Mouse (Mus musculus): Measurements from ENCODE around the gene Thap12. TPM values are rescaled to one million over a fixed set of nuclear protein-coding genes. Genes with fewer than 3 reads are reported as not detected.

The Thap12 gene
- polyA plus RNA-seq, 1 experiment: 10.8 TPM

DNA sequence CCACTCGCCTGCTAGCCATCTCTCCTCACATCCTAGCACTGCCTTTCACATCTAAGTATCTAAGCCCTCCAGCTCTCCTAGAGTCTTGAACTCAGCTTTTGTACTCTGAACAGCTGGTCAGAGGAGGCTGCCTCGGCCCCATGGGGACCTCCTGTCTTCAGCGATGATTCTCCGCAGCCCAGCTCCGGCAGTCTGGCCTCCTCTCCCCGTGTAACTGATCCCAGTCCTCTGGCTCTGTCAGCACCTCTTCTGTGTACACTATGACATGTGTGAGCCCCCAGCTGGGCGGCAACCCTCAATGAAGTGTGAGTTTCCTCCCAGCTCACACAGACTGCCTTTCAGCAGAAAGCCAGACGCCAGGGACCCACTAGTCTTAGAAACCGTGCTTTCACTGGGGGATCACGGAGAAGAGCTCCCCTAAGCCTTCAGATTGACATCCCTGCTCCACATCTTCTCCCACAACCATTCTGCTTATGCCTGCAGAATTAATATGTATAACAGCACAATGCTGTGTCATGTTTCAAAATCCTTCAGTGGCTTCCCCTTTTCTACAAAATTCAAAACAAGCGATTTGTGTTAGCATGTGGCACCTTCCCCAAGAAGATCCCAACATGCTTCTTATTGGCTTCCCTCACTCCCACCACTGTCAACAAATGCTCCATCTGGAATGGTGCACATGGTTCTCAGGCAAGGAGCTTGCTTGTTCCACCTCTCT lies 30.5 kb upstream of the Thap12 start:
- TF ChIP-seq POLR2A (IDR thresholded peaks at IDR 0.05; ENCODE audit: borderline replicate concordance, extremely low read depth, low read depth, low read length): no peak
- TF ChIP-seq CTCF (IDR thresholded peaks at IDR 0.05; ENCODE audit: insufficient read depth, low read length): no peak
- DNase-seq: no peak
- H3K4me1 ChIP-seq (ENCODE audit: control insufficient read depth, insufficient read depth, low read length): no peaks in the 10 kb centered on the region
- 42% methylated on average over 11 of the region's 11 CpGs for WGBS
- H3K4me3 ChIP-seq (replicated peaks; ENCODE audit: extremely low read depth, low read depth, low read length): no peak overlapping the region

DNA sequence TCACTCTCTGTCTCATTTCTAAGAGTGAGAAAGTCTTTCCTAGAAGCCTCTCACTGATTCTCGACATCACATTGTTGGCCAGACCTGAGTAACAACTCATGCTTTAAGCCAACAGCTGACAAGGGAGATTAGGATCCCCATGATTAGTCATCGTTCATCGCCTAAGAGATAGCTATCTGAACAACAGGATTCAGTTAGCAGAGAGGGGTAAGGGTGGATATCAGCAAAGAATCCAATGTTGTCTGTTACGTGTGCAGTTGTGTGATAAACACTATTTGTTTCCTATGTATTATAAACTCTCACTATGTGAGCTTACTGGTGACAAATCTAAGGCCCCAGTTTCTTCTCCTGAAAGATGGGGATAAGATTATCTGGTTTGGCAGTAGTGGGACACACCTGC lies 28.6 kb upstream of the Thap12 start:
- WGBS: 64% methylated on average over 4 of the region's 4 CpGs
- no peak for DNase-seq
- Histone ChIP-seq H3K4me3 (replicated peaks; ENCODE audit: extremely low read depth, low read depth, low read length) (no peak overlapping the region), H3K4me1 (ENCODE audit: control insufficient read depth, insufficient read depth, low read length) (no peaks in the 10 kb centered on the region)
- TF ChIP-seq CTCF (IDR thresholded peaks at IDR 0.05; ENCODE audit: insufficient read depth, low read length) (no peak), POLR2A (IDR thresholded peaks at IDR 0.05; ENCODE audit: borderline replicate concordance, extremely low read depth, low read depth, low read length) (no peak)

DNA sequence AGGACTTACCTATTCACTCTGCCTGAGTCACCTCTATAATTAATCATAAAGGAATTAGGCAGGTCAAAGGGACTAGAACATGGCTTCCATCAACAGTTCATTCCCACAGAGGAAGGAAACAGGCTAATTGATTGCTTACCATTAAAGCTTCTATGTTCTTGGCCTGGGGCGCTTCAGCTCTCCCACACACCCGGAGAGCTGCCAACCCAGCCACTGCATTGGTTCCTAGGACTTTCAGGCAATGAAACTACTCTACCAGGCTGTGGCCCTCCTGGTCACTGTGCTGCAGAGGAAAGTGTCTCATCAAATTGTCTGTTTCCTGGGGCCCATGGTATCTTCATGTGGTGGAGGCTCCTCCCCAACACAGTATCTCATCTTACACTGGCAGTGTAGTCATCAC lies 25.4 kb upstream of the Thap12 start:
- Histone ChIP-seq H3K4me1 (ENCODE audit: control insufficient read depth, insufficient read depth, low read length) (no peaks in the 10 kb centered on the region), H3K4me3 (replicated peaks; ENCODE audit: extremely low read depth, low read depth, low read length) (no peak overlapping the region)
- no peak for DNase-seq
- no peak for TF ChIP-seq CTCF (IDR thresholded peaks at IDR 0.05; ENCODE audit: insufficient read depth, low read length)
- no peak for TF ChIP-seq POLR2A (IDR thresholded peaks at IDR 0.05; ENCODE audit: borderline replicate concordance, extremely low read depth, low read depth, low read length)
- 83% methylated on average over 2 of the region's 2 CpGs for WGBS

DNA sequence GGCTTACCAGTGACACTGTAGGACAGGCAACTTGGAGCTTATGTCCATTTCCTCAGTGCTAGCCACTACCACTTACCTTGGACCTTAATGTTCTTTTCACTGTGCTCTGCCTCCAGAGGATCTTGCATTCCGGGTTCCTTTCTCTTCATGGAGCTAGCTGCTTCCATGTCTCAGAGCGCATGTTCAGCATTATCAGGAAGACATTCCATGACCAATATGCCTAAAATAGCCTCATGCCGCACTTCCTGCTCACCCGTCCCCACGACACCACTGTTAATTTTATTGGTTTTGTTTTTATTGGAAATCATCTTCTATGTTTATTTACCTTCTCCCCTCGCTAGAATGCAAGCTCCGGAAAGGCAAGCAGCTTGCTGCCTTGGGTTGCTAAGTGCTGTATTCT lies 24.5 kb upstream of the Thap12 start:
- WGBS: 31% methylated on average over 7 of the region's 7 CpGs
- H3K4me3 ChIP-seq (replicated peaks; ENCODE audit: extremely low read depth, low read depth, low read length): no peak overlapping the region
- DNase-seq: no peak
- no peaks in the 10 kb centered on the region for H3K4me1 ChIP-seq (ENCODE audit: control insufficient read depth, insufficient read depth, low read length)
- TF ChIP-seq CTCF (IDR thresholded peaks at IDR 0.05; ENCODE audit: insufficient read depth, low read length): no peak
- TF ChIP-seq POLR2A (IDR thresholded peaks at IDR 0.05; ENCODE audit: borderline replicate concordance, extremely low read depth, low read depth, low read length): no peak

DNA sequence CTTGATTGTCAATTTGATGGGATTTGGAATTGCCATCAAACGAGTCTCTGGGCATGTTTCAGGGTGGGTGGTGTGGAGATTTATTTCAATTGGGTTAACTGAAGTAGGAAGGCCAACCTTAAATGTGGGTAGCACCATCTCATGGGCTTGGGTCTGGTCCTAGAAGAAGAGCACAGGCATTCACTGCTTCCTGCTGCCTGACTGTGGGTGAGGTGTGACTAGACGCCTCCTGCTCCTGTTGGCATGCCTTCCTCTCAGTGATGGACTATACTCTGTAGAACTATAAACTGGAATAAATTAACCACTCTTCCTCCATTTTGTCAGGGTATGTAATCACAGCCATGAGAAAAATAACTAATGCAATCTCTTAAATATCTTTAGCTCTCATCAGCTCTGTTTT lies 22.2 kb upstream of the Thap12 start:
- no peak for DNase-seq
- 57% methylated on average over 2 of the region's 2 CpGs for WGBS
- Histone ChIP-seq H3K4me1 (ENCODE audit: control insufficient read depth, insufficient read depth, low read length) (no peaks in the 10 kb centered on the region), H3K4me3 (replicated peaks; ENCODE audit: extremely low read depth, low read depth, low read length) (no peak overlapping the region)
- TF ChIP-seq CTCF (IDR thresholded peaks at IDR 0.05; ENCODE audit: insufficient read depth, low read length) (no peak), POLR2A (IDR thresholded peaks at IDR 0.05; ENCODE audit: borderline replicate concordance, extremely low read depth, low read depth, low read length) (no peak)

DNA sequence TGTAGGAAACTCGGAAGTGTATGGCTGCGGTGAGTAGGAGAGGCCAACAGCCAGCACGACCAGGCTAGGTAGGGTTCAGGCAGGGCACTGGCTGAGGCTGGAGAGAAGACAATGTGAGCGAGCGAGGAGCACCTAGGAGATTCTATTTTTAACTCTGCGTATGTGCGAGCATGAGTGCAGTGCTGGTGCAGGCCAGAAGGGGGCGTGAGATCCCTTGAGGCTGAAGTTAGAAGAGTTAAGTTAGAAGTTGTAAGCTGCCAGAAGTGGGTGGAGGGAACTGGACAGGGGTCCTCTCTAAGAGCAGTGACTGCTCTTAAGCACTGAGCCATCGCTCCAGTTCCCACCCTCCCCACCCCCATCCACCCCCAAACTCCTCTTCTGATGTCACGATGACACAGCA lies 20.1 kb upstream of the Thap12 start:
- no peak for DNase-seq
- 85% methylated on average over 10 of the region's 10 CpGs for WGBS
- TF ChIP-seq POLR2A (IDR thresholded peaks at IDR 0.05; ENCODE audit: borderline replicate concordance, extremely low read depth, low read depth, low read length) (no peak), CTCF (IDR thresholded peaks at IDR 0.05; ENCODE audit: insufficient read depth, low read length) (no peak)
- Histone ChIP-seq H3K4me1 (ENCODE audit: control insufficient read depth, insufficient read depth, low read length) (no peaks in the 10 kb centered on the region), H3K4me3 (replicated peaks; ENCODE audit: extremely low read depth, low read depth, low read length) (no peak overlapping the region)

DNA sequence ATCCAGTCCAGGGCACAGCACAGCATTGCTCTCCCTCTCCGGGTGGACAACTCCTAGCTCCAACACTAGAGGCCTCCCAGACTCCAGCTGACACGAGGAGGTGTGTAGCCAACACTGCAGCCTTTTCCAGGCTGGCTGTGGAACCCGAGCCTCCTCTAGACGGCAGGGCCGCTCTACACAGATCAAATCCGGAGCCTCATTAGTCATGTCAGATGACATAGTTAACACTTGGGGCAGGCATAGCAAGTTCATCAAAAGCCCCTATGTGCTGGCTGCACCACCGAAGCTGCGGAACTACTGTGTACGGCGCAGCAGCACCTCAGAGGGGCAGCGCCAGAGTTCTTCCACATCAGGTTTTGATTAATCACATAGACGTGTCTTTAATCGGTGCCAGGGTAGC lies 17.0 kb upstream of the Thap12 start:
- 31% methylated on average over 13 of the region's 13 CpGs for WGBS
- Histone ChIP-seq H3K4me3 (replicated peaks; ENCODE audit: extremely low read depth, low read depth, low read length) (no peak overlapping the region), H3K4me1 (ENCODE audit: control insufficient read depth, insufficient read depth, low read length) (no peaks in the 10 kb centered on the region)
- no peak for DNase-seq
- TF ChIP-seq POLR2A (IDR thresholded peaks at IDR 0.05; ENCODE audit: borderline replicate concordance, extremely low read depth, low read depth, low read length): no peak

DNA sequence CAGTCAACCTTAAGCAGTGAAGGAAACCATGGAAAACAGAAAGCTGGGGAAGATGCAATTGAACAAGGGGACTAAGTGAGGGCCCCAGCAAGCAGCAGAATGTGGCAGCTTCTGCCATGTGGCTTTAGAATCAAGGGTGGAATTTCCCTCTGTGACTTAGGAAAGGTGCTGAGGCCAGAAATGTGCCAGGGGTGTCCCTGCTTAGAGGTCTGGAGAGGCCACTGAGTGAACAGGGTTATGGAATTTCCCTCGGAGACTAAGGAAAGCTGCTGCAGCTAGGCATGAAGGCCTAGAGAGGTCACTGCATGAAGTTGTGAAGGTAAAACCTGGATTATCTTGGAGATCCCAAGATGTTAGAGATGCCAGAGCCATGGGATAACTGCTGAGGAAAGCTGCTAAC lies 12.8 kb upstream of the Thap12 start:
- no peaks in the 10 kb centered on the region for H3K4me1 ChIP-seq (ENCODE audit: control insufficient read depth, insufficient read depth, low read length)
- no peak overlapping the region for H3K4me3 ChIP-seq (replicated peaks; ENCODE audit: extremely low read depth, low read depth, low read length)
- TF ChIP-seq CTCF (IDR thresholded peaks at IDR 0.05; ENCODE audit: insufficient read depth, low read length): no peak
- TF ChIP-seq POLR2A (IDR thresholded peaks at IDR 0.05; ENCODE audit: borderline replicate concordance, extremely low read depth, low read depth, low read length): no peak
- WGBS: 94% methylated on average over 1 of the region's 1 CpGs
- no peak for DNase-seq

DNA sequence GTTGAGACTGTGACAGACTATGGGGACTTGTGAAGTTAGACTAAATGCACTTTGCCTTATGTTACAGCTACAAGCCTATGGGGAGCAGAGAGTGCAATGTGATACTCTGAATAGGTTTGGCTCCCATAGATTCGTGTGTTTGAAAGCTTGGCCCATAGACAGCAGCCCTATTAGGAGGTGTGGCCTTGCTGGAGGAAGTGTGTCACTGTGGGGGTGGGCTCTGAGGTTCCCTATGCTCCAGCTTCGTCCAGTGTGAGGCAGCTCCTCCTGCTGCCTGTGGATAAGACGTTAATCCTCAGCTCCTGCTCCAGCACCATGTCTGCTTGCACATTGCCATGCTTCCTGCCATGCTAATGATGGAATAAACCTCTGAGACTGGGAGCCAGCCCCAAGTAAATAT lies 12.1 kb upstream of the Thap12 start:
- Histone ChIP-seq H3K4me1 (ENCODE audit: control insufficient read depth, insufficient read depth, low read length) (no peaks in the 10 kb centered on the region), H3K4me3 (replicated peaks; ENCODE audit: extremely low read depth, low read depth, low read length) (no peak overlapping the region)
- 29% methylated on average over 3 of the region's 3 CpGs for WGBS
- DNase-seq: no peak
- no peak for TF ChIP-seq CTCF (IDR thresholded peaks at IDR 0.05; ENCODE audit: insufficient read depth, low read length)

DNA sequence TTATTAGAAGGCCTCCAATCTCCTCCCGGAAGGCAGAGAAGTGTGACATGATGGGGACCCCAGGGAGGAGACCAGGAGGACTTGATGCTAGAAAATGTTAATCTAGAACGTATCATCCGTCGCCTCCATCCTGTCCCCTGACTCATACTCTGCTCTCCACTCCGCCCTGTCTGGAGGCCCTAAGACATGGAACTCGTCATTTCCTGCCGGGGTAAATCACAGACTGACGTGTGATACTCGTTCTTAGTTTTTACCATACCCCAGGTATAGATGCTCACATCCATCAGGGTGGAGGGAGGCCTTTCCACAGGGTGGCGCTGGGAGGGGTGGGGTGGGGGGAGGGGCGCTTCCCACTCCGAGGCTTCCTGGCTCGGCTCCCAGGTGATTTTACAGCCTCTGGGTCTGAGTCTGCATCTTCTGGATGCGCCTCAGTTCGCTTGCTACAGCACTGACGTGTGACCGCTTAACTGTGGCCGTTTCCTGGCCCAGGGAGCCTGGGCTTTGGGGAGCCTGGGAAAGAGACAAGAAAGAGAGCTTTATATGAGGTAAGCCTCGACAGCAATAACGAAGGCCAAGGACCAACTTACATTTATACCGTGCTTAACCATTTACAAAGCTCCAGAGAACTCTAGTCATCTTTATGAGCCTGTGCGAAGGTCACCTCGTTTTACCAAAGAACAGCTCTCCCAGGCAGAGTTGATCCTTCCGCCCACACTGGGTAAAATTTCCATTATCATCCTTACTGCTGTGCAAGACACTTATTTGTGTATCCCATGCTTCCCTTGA lies 9.9 kb upstream of the Thap12 start:
- WGBS: 37% methylated on average over 24 of the region's 24 CpGs
- TF ChIP-seq CTCF (IDR thresholded peaks at IDR 0.05; ENCODE audit: insufficient read depth, low read length): no peak
- TF ChIP-seq POLR2A (IDR thresholded peaks at IDR 0.05; ENCODE audit: borderline replicate concordance, extremely low read depth, low read depth, low read length): no peak
- H3K4me1 ChIP-seq (ENCODE audit: control insufficient read depth, insufficient read depth, low read length): no peaks in the 10 kb centered on the region
- H3K4me3 ChIP-seq (replicated peaks; ENCODE audit: extremely low read depth, low read depth, low read length): no peak overlapping the region
- no peak for DNase-seq

All from lung, adult 2 months (tissue).